In genomic region chr7:92458308-92458707, GRCm38 (mm10) we compare ENCODE assay signal across 16 mouse cellular contexts.
"Had no signal": no experiment of that assay in that cellular context is flagged by ENCODE, and none has a peak within 500 bp of the region (broad histone marks: within the 10 kb centered on the region; RNA-seq: fewer than 3 reads in every experiment).

No protein-coding gene starts in this region.

- DNase-seq: kidney, adult 9 months; kidney, postnatal 14 days; kidney, postnatal 4 days; liver, embryonic 13.5 days; midbrain, embryonic 14.5 days; right cerebral cortex, adult 18-20 months; right cerebral cortex, postnatal 14 days; right cerebral cortex, postnatal 4 days; thymus, postnatal 25 days had no signal

- H3K27me3 ChIP-seq: limb, embryonic 13.5 days; liver, embryonic 13.5 days had no signal

- H3K4me1 ChIP-seq: liver, embryonic 13.5 days had no signal

- H3K36me3 ChIP-seq: limb, embryonic 10.5 days; limb, embryonic 13.5 days; liver, embryonic 13.5 days had no signal

- H3K4me3 ChIP-seq: limb, embryonic 10.5 days; limb, embryonic 13.5 days; liver, embryonic 13.5 days had no signal

- H3K9me3 ChIP-seq: limb, embryonic 10.5 days; limb, embryonic 13.5 days; liver, embryonic 13.5 days had no signal

- H3K4me2 ChIP-seq: limb, embryonic 13.5 days; liver, embryonic 13.5 days; lung, embryonic 14.5 days; midbrain, embryonic 11.5 days had no signal

- ATAC-seq: lung, postnatal 0 days had no signal

- H3K27ac ChIP-seq: limb, embryonic 13.5 days; liver, embryonic 13.5 days; macrophage; stomach, postnatal 0 days had no signal

- H3K9ac ChIP-seq: limb, embryonic 13.5 days; liver, embryonic 13.5 days; lung, embryonic 14.5 days had no signal
